Mouse (Mus musculus): Measurements from ENCODE around the gene Mrto4. TPM values are rescaled to one million over a fixed set of nuclear protein-coding genes. Genes with fewer than 3 reads are reported as not detected.
A peak's percentile ranks its signal among the peaks of the same experiment; 100 is the strongest.
"Not testable (repeated sequence)": the region's sequence is repeated elsewhere in the genome, so short reads cannot be mapped to it uniquely, and the experiment has no call there.

The Mrto4 gene
- polyA plus RNA-seq (2015; fragmentation: Nextera tagmentation; extraction: Ambion mirVana) = 82.2 and 85.6 TPM in 2 replicates

GRCm38 (mm10) chr4:139351931-139352711 lies at the start of gene Mrto4, which contains the start of the genes Emc1 and Ubr4:
TSS of gene Mrto4 (minus strand) at chr4:139352576.
TSS of gene Emc1 (plus strand) at chr4:139352587.
TSS of gene Ubr4 (plus strand) at chr4:139352609.
- WGBS = under 1% methylated on average over 64 of the region's 64 CpGs
- peaks cover 19% of the 10 kb centered on the region for H3K4me1 ChIP-seq (replicated peaks)
- no peaks in the 10 kb centered on the region for H3K27me3 ChIP-seq
- ATAC-seq (ENCODE audit: low FRiP score, low read depth) = peak; percentile 96
- peaks cover 30% of the 10 kb centered on the region for H3K36me3 ChIP-seq
- H3K9me3 ChIP-seq = no peaks in the 10 kb centered on the region
- peak within 1 kb of the TSS; percentile 86 for H3K9ac ChIP-seq
- peak within 1 kb of the TSS; percentile 97 for H3K27ac ChIP-seq (replicated peaks)
- H3K4me2 ChIP-seq = peak within 1 kb of the TSS; percentile 94
- peak within 1 kb of the TSS; percentile 72 for H3K4me3 ChIP-seq

GRCm38 (mm10) chr4:139400487-139400886 lies 48.1 kb upstream of the Mrto4 start:
- Histone ChIP-seq H3K4me1 (replicated peaks) (no peaks in the 10 kb centered on the region), H3K4me2 (no peak overlapping the region), H3K9ac (no peak overlapping the region), H3K9me3 (no peaks in the 10 kb centered on the region), H3K27me3 (no peaks in the 10 kb centered on the region), H3K4me3 (no peak overlapping the region), H3K36me3 (peaks cover 83% of the 10 kb centered on the region), H3K27ac (replicated peaks) (no peak overlapping the region)
- WGBS = 81% methylated on average over 5 of the region's 5 CpGs
- no peak for ATAC-seq (ENCODE audit: low FRiP score, low read depth)

GRCm38 (mm10) chr4:139395431-139395830 lies 43.1 kb upstream of the Mrto4 start:
- Histone ChIP-seq H3K4me2 (no peak overlapping the region), H3K9me3 (no peaks in the 10 kb centered on the region), H3K4me3 (no peak overlapping the region), H3K27ac (replicated peaks) (no peak overlapping the region), H3K36me3 (peaks cover 84% of the 10 kb centered on the region), H3K4me1 (replicated peaks) (no peaks in the 10 kb centered on the region), H3K27me3 (no peaks in the 10 kb centered on the region), H3K9ac (no peak overlapping the region)
- WGBS = 80% methylated on average over 2 of the region's 2 CpGs
- ATAC-seq (ENCODE audit: low FRiP score, low read depth) = no peak

GRCm38 (mm10) chr4:139389557-139389956 lies 37.2 kb upstream of the Mrto4 start:
- no peak for ATAC-seq (ENCODE audit: low FRiP score, low read depth)
- no peak overlapping the region for H3K27ac ChIP-seq (replicated peaks)
- H3K4me2 ChIP-seq = no peak overlapping the region
- WGBS = 91% methylated on average over 4 of the region's 4 CpGs
- no peaks in the 10 kb centered on the region for H3K4me1 ChIP-seq (replicated peaks)
- H3K9me3 ChIP-seq = no peaks in the 10 kb centered on the region
- no peak overlapping the region for H3K4me3 ChIP-seq
- H3K36me3 ChIP-seq = peaks cover 38% of the 10 kb centered on the region
- no peak overlapping the region for H3K9ac ChIP-seq
- no peaks in the 10 kb centered on the region for H3K27me3 ChIP-seq

- H3K27ac ChIP-seq (replicated peaks) = no peak overlapping the region
- H3K36me3 ChIP-seq = peaks cover 15% of the 10 kb centered on the region
- H3K9ac ChIP-seq = no peak overlapping the region
- no peak overlapping the region for H3K4me3 ChIP-seq
- H3K4me1 ChIP-seq (replicated peaks) = peaks cover 15% of the 10 kb centered on the region
- H3K4me2 ChIP-seq = no peak overlapping the region
- H3K9me3 ChIP-seq = no peaks in the 10 kb centered on the region
- H3K27me3 ChIP-seq = no peaks in the 10 kb centered on the region
- no peak for ATAC-seq (ENCODE audit: low FRiP score, low read depth)
- 67% methylated on average over 6 of the region's 6 CpGs for WGBS
Observed at GRCm38 (mm10) chr4:139386869-139387319, 34.5 kb upstream of the Mrto4 start.

GRCm38 (mm10) chr4:139385841-139386240 lies 33.5 kb upstream of the Mrto4 start:
- H3K4me1 ChIP-seq (replicated peaks) = peaks cover 24% of the 10 kb centered on the region
- not testable (repeated sequence) for H3K36me3 ChIP-seq; H3K4me2 ChIP-seq; ATAC-seq (ENCODE audit: low FRiP score, low read depth); H3K9ac ChIP-seq; H3K27me3 ChIP-seq; H3K27ac ChIP-seq (replicated peaks); H3K4me3 ChIP-seq; H3K9me3 ChIP-seq
- WGBS = 92% methylated on average over 5 of the region's 5 CpGs

- Histone ChIP-seq H3K9ac (no peak overlapping the region), H3K9me3 (no peaks in the 10 kb centered on the region), H3K4me3 (peak overlapping the region; percentile 4; the same call in 1 of the 2 replicates), H3K27ac (replicated peaks) (no peak overlapping the region), H3K36me3 (no peaks in the 10 kb centered on the region), H3K4me1 (replicated peaks) (peaks cover 31% of the 10 kb centered on the region), H3K4me2 (peak overlapping the region; percentile 95), H3K27me3 (no peaks in the 10 kb centered on the region)
- ATAC-seq (ENCODE audit: low FRiP score, low read depth) = no peak
- WGBS = 81% methylated on average over 7 of the region's 7 CpGs
Observed at GRCm38 (mm10) chr4:139382231-139382630, 29.9 kb upstream of the Mrto4 start.

GRCm38 (mm10) chr4:139381452-139381845 lies 29.1 kb upstream of the Mrto4 start:
- ATAC-seq (ENCODE audit: low FRiP score, low read depth) = no peak
- Histone ChIP-seq H3K27ac (replicated peaks) (no peak overlapping the region), H3K9me3 (no peaks in the 10 kb centered on the region), H3K27me3 (no peaks in the 10 kb centered on the region), H3K4me1 (replicated peaks) (peaks cover 31% of the 10 kb centered on the region), H3K9ac (peak overlapping the region; percentile 86), H3K36me3 (no peaks in the 10 kb centered on the region), H3K4me2 (peak overlapping the region; percentile 95), H3K4me3 (peak overlapping the region; percentile 97)
- 54% methylated on average over 4 of the region's 4 CpGs for WGBS

- Histone ChIP-seq H3K9me3 (no peaks in the 10 kb centered on the region), H3K4me1 (replicated peaks) (peaks cover 31% of the 10 kb centered on the region), H3K27ac (replicated peaks) (peak overlapping the region; percentile 86), H3K4me3 (peak overlapping the region; percentile 97), H3K9ac (peak overlapping the region; percentile 86), H3K27me3 (no peaks in the 10 kb centered on the region), H3K36me3 (peaks cover 4% of the 10 kb centered on the region), H3K4me2 (peak overlapping the region; percentile 95)
- ATAC-seq (ENCODE audit: low FRiP score, low read depth) = no peak; the same call in 1 of the 2 replicates
- WGBS = 5% methylated on average over 43 of the region's 44 CpGs
Observed at GRCm38 (mm10) chr4:139380775-139381451, 28.5 kb upstream of the Mrto4 start.

GRCm38 (mm10) chr4:139380207-139380748 lies 27.9 kb upstream of the Mrto4 start:
- Histone ChIP-seq H3K9ac (peak overlapping the region; percentile 86), H3K27ac (replicated peaks) (peak overlapping the region; percentile 86), H3K9me3 (no peaks in the 10 kb centered on the region), H3K4me1 (replicated peaks) (peaks cover 31% of the 10 kb centered on the region), H3K4me3 (peak overlapping the region; percentile 97), H3K4me2 (peak overlapping the region; percentile 95), H3K27me3 (no peaks in the 10 kb centered on the region), H3K36me3 (peaks cover 10% of the 10 kb centered on the region)
- under 1% methylated on average over 53 of the region's 54 CpGs for WGBS
- ATAC-seq (ENCODE audit: low FRiP score, low read depth) = peak; percentile 97

GRCm38 (mm10) chr4:139379719-139380118 lies 27.3 kb upstream of the Mrto4 start:
- no peak for ATAC-seq (ENCODE audit: low FRiP score, low read depth)
- Histone ChIP-seq H3K9me3 (no peaks in the 10 kb centered on the region), H3K27me3 (no peaks in the 10 kb centered on the region), H3K4me3 (peak overlapping the region; percentile 97), H3K4me1 (replicated peaks) (peaks cover 31% of the 10 kb centered on the region), H3K36me3 (peaks cover 16% of the 10 kb centered on the region), H3K9ac (peak overlapping the region; percentile 67), H3K4me2 (peak overlapping the region; percentile 95), H3K27ac (replicated peaks) (peak overlapping the region; percentile 76)
- WGBS = 13% methylated on average over 8 of the region's 8 CpGs

GRCm38 (mm10) chr4:139373531-139373930 lies 21.2 kb upstream of the Mrto4 start:
- peaks cover 71% of the 10 kb centered on the region for H3K36me3 ChIP-seq
- 92% methylated on average over 10 of the region's 10 CpGs for WGBS

More at GRCm38 (mm10) chr4:139373531-139373930, 21.2 kb upstream of the Mrto4 start:
- Histone ChIP-seq H3K9me3 (no peaks in the 10 kb centered on the region), H3K27me3 (no peaks in the 10 kb centered on the region), H3K4me2 (no peak overlapping the region), H3K27ac (replicated peaks) (no peak overlapping the region), H3K4me1 (replicated peaks) (no peaks in the 10 kb centered on the region), H3K4me3 (no peak overlapping the region), H3K9ac (no peak overlapping the region)
- no peak for ATAC-seq (ENCODE audit: low FRiP score, low read depth)

All from hindbrain, embryonic 15.5 days (tissue).